ENCODE assay signal across 10 mouse cellular contexts in the genomic region with DNA sequence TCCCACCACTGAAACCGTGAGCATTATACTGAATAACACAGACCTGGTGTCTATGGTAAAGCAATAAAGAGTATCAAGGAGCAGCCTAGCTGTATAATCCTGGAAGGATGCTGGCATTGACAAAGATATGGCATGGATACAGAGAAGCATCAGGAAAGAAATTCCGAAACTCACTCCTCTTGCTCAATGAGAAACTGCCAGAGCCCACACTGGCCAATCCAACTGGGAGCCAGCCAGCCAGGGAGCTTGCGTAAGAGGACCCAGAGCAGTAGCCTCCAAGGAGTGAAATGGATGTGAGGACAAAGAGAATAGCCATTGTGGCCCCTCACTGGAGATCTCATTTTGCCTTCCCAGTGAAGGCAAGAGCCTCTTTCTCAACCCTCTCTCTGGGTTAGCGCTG. TPM values are rescaled to one million over a fixed set of nuclear protein-coding genes. Genes with fewer than 3 reads are reported as not detected.
DNase-seq lines count a peak whose midpoint lies in the region; ATAC-seq and TF ChIP-seq lines count a peak whose summit lies in the region.
"Had no signal": no experiment of that assay in that cellular context is flagged by ENCODE, and none has a peak within 500 bp of the region (broad histone marks: within the 10 kb centered on the region; RNA-seq: fewer than 3 reads in every experiment).

No protein-coding gene starts in this region.

- no peaks in the 10 kb centered on the region for H3K9me3 ChIP-seq in midbrain, postnatal 0 days (ENCODE audit: low read length)
- H3K9me3 ChIP-seq in midbrain, embryonic 15.5 days = no peaks in the 10 kb centered on the region
- H3K9me3 ChIP-seq: limb, embryonic 12.5 days had no signal

- intact Hi-C loops in gastrocnemius, postnatal 36 days (cut with DNase I) = no loop called here

- H3K27me3 ChIP-seq in kidney, adult 2 months (replicated peaks; ENCODE audit: control insufficient read depth, insufficient read depth, low read length) = no peaks in the 10 kb centered on the region
- no peaks in the 10 kb centered on the region for H3K27me3 ChIP-seq in midbrain, postnatal 0 days (ENCODE audit: insufficient read depth, low read length)
- H3K27me3 ChIP-seq in midbrain, embryonic 15.5 days (replicated peaks) = no peaks in the 10 kb centered on the region
- H3K27me3 ChIP-seq: limb, embryonic 12.5 days had no signal

- H3K4me1 ChIP-seq in kidney, adult 2 months (ENCODE audit: control insufficient read depth, insufficient read depth, low read length) = no peaks in the 10 kb centered on the region
- no peaks in the 10 kb centered on the region for H3K4me1 ChIP-seq in midbrain, postnatal 0 days (ENCODE audit: insufficient read depth, low read length)
- no peaks in the 10 kb centered on the region for H3K4me1 ChIP-seq in midbrain, embryonic 15.5 days
- H3K4me1 ChIP-seq: limb, embryonic 12.5 days had no signal

- DNase-seq in kidney, adult 2 months = peak; percentile 19
- no peak for DNase-seq in kidney, postnatal 14 days
- DNase-seq in NIH3T3 (ENCODE audit: low read depth) = peak; percentile 95
- DNase-seq in gastrocnemius, postnatal 36 days = peak; percentile 70 to 77
- peak; percentile 77 for DNase-seq in lung, postnatal 14 days
- DNase-seq in neural tube, embryonic 10.5 days (ENCODE audit: extremely low spot score, low spot score) = no peak
- DNase-seq in midbrain, postnatal 0 days (ENCODE audit: low spot score) = no peak
- DNase-seq: cerebellum, adult 8-10 months had no signal

- H3K9ac ChIP-seq in midbrain, postnatal 0 days (replicated peaks; ENCODE audit: low read length, poor library complexity, severe bottlenecking) = no peak overlapping the region
- no peak overlapping the region for H3K9ac ChIP-seq in midbrain, embryonic 15.5 days
- H3K9ac ChIP-seq: limb, embryonic 12.5 days had no signal

- WGBS in kidney, adult 2 months = 93% methylated on average over 4 of the region's 4 CpGs
- WGBS in midbrain, postnatal 0 days = 91% methylated on average over 4 of the region's 4 CpGs
- 89% methylated on average over 4 of the region's 4 CpGs for WGBS in midbrain, embryonic 15.5 days

- H3K36me3 ChIP-seq in kidney, adult 2 months (ENCODE audit: control insufficient read depth, insufficient read depth, low read length) = no peaks in the 10 kb centered on the region
- H3K36me3 ChIP-seq in midbrain, postnatal 0 days (ENCODE audit: insufficient read depth, low read length) = no peaks in the 10 kb centered on the region
- H3K36me3 ChIP-seq in midbrain, embryonic 15.5 days (replicated peaks) = no peaks in the 10 kb centered on the region
- H3K36me3 ChIP-seq: limb, embryonic 12.5 days had no signal

- ATAC-seq in midbrain, postnatal 0 days (ENCODE audit: low FRiP score) = no peak
- ATAC-seq in midbrain, embryonic 15.5 days (replicated peaks) = no peak

- H3K4me3 ChIP-seq in kidney, adult 2 months (ENCODE audit: insufficient read depth, low read depth, low read length) = no peak overlapping the region
- H3K4me3 ChIP-seq in midbrain, postnatal 0 days (ENCODE audit: low read depth, low read length) = no peak overlapping the region
- H3K4me3 ChIP-seq in midbrain, embryonic 15.5 days = no peak overlapping the region
- H3K4me3 ChIP-seq: limb, embryonic 12.5 days had no signal

- TF ChIP-seq CTCF in kidney, adult 2 months (conservative IDR thresholded peaks at IDR 0.05; ENCODE audit: insufficient read depth, insufficient read length, low read depth, low read length) = no peak
- TF ChIP-seq CTCF in midbrain, postnatal 0 days (IDR thresholded peaks at IDR 0.05) = no peak

- no peak overlapping the region for H3K4me2 ChIP-seq in midbrain, postnatal 0 days (ENCODE audit: low read depth, low read length, poor library complexity, severe bottlenecking)
- no peak overlapping the region for H3K4me2 ChIP-seq in midbrain, embryonic 15.5 days
- H3K4me2 ChIP-seq: limb, embryonic 12.5 days had no signal

- H3K27ac ChIP-seq in kidney, adult 2 months (ENCODE audit: insufficient read depth, low read depth, low read length) = no peak overlapping the region
- no peak overlapping the region for H3K27ac ChIP-seq in midbrain, postnatal 0 days (ENCODE audit: low read depth, low read length)
- H3K27ac ChIP-seq in midbrain, embryonic 15.5 days = no peak overlapping the region
- H3K27ac ChIP-seq: limb, embryonic 12.5 days had no signal

- no peak for TF ChIP-seq POLR2A in kidney, adult 2 months (IDR thresholded peaks at IDR 0.05; ENCODE audit: low read depth, low read length)

RNA-seq across cellular contexts. Expression of gene Snapc3, which starts 21.2 kb away (rescaled TPM):
- polyA plus RNA-seq in kidney, adult 2 months (2012; rRNA removed) = 8.0 and 10.3 TPM in 2 replicates
- total RNA-seq in gastrocnemius, postnatal 36 days (2021) = 1 to 10 TPM; 9.4 to 9.9 TPM
- 38.0 and 40.5 TPM in 2 replicates for total RNA-seq in midbrain, postnatal 0 days (2014; rRNA removed)
- 33.3 and 33.9 TPM in 2 replicates for polyA plus RNA-seq in midbrain, postnatal 0 days (2015; fragmentation: Nextera tagmentation; extraction: Ambion mirVana)
- polyA plus RNA-seq in midbrain, embryonic 15.5 days (2015; fragmentation: Nextera tagmentation; extraction: Ambion mirVana) = 75.1 and 75.3 TPM in 2 replicates

Comparison
In these comparisons a context has a peak if more than half of its experiments do, and no peak if none do; other contexts are left out.
1. DNase-seq: peak in kidney, adult 2 months (single experiment), NIH3T3 (single experiment), gastrocnemius, postnatal 36 days (2 of 2) and lung, postnatal 14 days (single experiment); none in kidney, postnatal 14 days (single experiment), neural tube, embryonic 10.5 days (single experiment) and midbrain, postnatal 0 days (single experiment).